Mouse (Mus musculus) gastrocnemius, postnatal 4 days (tissue): Measurements from ENCODE around the gene Arhgap23. TPM values are rescaled to one million over a fixed set of nuclear protein-coding genes. Genes with fewer than 3 reads are reported as not detected.
A peak's percentile ranks its signal among the peaks of the same experiment; 100 is the strongest.

Source experiments
- DNase-seq, 2 experiments: peaks; one replicate each; pipeline ENCODE4 v3.0.0; 2021 to 2022; ENCODE audit warnings: low spot score in 2 of 2, mixed read lengths in 2 of 2
- total RNA-seq, 2 experiments: library from RNA; stranded (reverse); gene quantifications; 2 replicates each; pipeline ENCODE4 v1.2.3; 2021

Arhgap23 gene
- total RNA-seq, 2 experiments from 2014 or later, result 29.9 to 30.9 TPM

DNA sequence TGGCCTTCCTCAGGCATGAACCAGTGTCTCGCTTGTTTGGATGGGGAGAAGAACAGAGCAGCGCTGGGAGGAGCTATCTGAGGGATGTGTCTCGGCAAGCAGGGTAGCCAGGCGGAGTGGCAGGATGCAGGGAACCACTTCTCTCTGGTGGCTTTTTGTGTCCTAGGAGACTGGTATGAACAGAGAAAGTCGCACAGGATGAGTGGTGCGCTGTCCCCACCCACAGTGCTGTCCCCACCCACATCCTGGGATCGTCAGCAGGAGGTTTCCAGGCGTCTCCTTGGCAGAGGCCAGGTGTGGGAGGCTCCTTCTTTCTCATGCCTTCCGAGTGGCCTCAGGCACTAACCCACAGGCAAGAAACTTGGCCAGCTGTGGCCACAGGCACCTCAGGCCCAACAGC lies 87.0 kb downstream of the Arhgap23 start:
- DNase-seq, result no peak

GRCm38 (mm10) chr11:97502846-97503245 lies 87.5 kb downstream of the Arhgap23 start:
- no peak for DNase-seq

DNA sequence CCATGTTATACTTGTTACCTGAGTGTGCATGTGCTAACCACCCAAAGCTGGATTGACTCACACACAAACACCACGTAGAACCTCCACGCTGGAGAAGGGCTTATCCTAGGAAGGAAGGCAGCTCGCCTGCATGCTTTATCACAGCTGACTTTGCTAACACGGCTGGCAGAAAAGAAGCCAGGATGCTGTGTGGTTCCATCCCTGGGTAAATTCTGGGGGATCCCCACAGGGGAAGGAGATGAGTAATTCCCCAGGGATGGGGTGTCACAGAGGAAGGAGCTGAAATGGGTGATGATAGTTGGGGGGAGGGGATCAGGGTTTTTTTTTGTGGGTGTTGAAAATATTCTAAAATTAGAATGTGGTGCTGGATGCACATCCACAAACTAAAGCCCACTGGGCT lies 90.5 kb downstream of the Arhgap23 start:
- no peak for DNase-seq

GRCm38 (mm10) chr11:97506331-97506730 lies 91.0 kb downstream of the Arhgap23 start:
- DNase-seq, result no peak

- no peak for DNase-seq
Observed at GRCm38 (mm10) chr11:97508198-97508597, 92.9 kb downstream of the Arhgap23 start.

DNA sequence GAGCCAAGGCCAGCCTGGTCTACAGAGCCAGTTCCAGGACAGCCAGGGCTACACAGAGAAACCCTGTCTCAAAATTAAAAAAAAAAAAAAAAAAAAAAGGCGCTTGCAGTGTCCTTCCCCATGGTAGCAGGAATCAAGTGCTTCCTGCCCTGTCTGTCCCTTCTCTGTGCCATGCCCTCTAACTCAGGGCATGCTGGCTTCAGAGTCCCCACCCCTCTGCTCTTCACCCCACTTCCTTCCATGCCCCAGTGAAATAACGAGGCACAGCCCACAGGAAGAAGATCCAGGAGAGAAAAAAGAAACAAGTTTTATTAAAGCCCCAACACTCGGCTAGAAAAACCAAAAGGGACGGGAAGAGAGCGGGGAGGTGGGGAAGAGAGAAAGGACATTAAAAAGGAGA lies 93.7 kb downstream of the Arhgap23 start:
- DNase-seq, result no peak

DNA sequence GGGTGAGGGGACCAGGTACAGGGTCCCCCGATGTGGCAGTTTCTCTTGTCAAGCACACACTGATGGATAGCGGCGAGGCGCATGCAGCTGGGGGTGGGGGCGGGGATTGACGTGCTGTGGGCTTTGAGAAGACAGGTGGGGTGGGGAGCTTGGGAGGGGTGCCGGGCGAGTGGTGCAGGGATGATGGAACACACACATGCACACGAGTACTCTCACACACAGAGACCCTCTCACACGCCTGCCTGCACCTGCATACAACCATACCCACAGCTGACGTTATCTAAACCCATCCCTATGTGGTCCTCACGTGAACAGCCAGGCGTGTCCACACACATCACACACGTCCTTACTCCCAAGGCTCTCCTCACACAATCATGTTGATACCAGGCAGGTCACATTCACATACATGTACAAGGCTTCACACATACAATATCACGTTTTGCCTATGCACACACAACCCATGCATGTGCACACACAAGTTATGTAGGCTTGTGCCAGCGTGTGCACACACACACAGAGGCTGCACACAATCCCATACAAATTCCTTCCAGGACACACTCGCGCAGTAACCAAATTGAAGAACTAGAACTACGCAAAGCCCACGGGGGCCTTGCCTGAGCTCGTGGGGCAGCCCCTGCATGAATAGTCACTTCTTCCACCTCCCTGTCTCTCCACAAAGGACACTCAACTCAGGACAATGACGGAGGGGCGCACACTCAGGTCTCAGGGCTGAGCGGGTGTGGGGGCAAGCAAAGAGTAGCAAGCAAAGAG lies 94.6 kb downstream of the Arhgap23 start:
- no peak for DNase-seq

GRCm38 (mm10) chr11:97510966-97511660 lies 95.8 kb downstream of the Arhgap23 start:
- DNase-seq, result peak in 1 of 2 experiments; percentile 76

DNA sequence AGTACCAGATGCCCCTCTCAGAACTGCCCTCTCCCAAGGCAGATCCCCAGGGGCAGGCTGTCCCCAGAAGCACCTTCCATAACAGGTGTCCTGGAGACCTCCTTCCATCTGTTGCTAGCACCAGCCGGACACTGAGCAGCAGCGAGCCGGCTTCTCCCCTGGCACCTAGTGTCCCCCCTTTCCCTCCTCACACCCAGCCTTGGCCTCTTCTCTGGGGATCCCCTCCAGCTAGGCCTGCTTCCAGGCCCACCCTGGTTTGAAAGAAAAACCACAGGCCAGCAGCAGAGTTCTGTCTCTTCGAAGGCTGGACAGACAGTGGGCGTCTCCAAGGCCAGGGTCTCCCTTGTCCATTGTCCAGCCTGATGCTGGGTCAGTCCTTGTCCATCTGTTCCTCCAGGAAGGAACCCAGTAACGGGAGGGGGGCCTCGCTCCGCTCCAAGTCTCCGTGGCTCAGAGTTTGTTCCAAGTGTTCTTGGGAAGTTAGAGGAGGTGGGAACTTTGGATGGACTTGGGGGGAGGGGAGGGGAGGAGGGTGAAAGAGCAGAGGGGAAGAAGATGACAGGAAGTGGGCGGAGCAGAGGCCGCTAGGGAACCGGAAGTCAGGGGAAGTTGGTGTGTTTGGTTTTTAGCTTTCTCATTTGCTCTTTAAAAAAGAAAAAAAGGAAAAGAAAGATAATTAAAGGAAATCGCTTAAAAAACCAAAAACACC lies 96.5 kb downstream of the Arhgap23 start:
- peak in 1 of 2 experiments; percentile 41 for DNase-seq

DNA sequence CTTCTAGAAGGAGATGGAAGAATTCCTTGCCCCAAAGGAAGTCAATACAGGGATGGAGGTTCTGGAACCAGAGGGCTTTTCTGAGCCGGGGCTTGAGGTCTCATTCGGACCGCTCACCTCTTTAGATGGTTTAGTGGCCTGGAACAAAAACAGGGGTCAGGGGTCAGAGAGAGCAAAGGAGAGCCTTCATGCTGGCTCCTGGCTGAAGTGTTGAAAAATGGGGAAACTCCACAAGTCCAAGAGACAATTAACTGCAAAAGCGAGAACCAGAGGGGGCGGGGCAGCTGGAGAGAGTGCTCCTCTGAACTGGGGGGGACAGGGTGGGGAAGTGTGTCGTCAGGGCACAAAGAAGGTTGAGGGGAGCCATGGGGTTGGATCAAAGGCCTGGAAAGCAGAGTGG lies 97.2 kb downstream of the Arhgap23 start:
- DNase-seq, result no peak

- DNase-seq, result no peak
Observed at GRCm38 (mm10) chr11:97513066-97513465, 97.7 kb downstream of the Arhgap23 start.

- DNase-seq, result no peak
Observed at GRCm38 (mm10) chr11:97520541-97520940, 105.2 kb downstream of the Arhgap23 start.

DNA sequence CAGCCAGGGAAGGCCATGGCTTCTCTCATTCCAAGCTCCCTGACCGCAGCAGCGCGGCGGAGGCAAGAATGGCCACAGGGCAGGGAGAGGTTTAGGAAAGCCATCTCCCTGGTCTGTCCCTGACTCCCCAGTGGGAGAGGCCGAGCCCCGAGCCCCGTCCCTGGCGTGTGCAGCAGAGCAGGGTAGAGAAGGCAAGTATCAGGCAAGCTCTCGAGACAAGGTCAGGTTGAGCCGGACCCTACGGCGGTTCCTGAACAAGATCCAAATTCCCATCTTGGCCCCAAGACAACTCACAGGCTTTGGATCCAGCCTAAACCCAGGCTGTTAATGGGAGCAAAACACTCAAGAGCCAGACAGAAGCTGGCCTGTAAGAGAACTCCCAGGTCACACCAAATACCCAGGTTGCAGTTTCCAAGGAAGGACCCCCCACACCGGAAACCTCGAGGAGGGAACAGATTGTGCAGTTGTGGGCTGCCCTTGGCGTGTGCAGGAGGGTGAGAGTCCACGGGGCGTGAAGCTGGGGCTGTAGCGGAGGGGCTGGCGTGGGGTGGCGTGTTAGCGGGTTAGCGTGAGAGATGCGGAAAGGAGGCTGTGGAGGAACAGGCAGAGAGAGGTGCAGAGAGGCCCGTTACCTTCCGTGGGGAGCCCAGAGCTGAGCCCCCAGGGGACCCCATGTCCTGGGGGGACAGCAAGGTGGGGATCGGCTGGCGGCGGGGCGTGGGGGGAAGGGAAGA lies 106.6 kb downstream of the Arhgap23 start:
- no peak for DNase-seq

DNA sequence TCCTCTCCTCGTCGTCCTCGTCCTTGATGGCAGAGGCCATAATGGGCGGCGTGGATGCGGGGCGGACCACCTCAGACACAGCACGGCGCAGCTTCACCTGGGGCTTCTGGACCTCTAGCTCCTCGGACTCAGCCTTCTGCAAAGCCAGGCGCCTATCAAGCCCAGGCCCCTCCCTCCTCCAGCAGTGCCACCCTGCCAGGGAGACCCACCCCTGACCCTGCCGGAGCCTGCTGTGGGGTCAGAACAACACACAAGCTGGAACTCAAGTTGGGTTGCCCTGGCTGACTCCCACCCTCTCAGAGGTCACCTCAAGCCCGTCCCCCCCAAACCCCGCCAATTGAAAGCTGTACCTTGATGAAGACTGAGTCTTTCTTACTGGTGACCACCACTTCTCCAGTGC lies 107.8 kb downstream of the Arhgap23 start:
- no peak for DNase-seq

DNA sequence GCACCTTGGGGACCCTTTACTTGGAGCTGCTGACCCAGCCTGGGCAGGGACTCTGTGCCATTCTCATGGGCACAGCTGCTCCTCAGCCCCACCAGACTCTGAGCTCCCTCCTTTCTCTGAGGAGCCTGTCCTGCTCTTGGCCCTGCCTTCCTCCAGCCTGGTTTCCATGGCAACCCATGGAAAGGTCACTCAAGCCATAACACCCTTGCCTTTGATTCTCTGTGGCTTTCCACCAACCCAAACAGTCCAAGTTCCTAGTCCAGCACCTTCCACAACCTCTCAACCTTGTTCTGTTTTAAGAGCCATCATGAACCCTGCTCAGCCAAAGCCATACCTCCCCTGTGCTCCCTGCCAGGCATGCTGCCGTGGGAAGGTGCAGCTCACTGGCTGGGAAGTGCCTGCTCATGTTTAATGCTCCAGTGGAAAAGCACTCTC lies 108.5 kb downstream of the Arhgap23 start:
- no peak for DNase-seq

GRCm38 (mm10) chr11:97524306-97524705 lies 109.0 kb downstream of the Arhgap23 start:
- DNase-seq, result no peak

DNA sequence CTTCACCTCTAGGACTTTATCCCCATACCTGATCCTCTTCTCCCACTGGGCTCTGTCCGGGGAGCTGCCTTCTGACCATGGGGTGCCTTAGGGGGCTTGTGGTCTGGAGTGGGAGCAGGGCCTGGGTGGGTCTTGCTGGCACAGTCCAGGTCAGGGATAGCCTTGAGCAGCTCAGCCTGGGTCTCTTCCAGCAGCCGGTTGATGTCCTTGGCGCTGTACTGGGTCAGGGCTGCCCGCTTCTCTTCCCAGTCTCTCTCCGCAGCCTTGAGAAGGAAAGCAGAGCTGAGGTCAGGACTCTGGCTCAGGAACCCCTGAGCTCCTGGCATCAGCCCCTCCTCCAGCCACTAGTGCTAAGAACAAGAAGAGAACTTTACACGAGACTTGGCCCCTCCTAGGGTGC lies 110.0 kb downstream of the Arhgap23 start:
- no peak for DNase-seq

DNA sequence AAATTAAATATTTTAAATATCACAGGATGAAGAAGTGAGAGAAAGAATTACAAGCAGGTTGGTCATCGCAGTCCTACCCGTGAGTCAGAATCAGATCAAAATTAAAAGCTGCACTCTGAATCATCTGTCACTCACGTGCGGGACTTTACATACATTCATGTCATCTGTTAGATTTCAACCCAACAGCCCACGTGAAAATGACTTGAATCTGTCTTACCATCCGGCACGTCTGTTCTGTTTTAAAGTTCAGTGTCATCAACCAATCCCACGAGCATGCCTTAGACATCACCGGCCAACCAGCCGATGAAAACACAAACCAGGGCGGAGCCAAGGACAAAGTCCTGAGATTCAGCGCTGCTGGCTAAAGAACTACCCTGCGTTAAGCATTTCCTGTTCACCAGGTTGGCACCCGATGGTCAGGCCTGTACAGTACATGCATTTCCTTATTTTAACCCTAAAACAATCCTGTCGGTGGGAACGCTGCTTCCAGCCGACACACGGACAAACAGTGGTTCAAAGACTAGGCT lies 113.0 kb downstream of the Arhgap23 start:
- no peak for DNase-seq

DNA sequence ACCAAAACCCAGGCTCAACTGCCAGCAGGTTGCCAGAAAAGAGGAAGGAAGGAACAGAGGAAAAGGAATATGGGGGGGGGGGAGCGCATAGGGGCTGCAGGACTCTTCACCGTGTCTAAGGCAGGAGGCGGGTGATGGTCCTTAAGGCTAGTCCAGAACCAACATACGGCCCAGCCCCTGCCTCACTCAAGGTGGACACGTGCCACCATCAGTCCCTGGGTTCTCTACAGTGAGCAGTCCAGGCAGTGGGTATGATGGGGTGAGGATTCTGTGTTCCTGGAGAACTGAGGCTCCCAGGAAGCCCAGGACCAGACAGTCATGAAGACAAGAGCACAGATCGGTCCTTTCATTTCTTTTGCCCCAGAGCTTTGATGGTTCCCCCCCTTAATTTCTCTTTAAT lies 114.7 kb downstream of the Arhgap23 start:
- DNase-seq, result no peak

- no peak for DNase-seq
Observed at GRCm38 (mm10) chr11:97530961-97531360, 115.6 kb downstream of the Arhgap23 start.
